Mouse (Mus musculus) macrophage (primary cell): Measurements from ENCODE around the gene Nsun2. TPM values are rescaled to one million over a fixed set of nuclear protein-coding genes. Genes with fewer than 3 reads are reported as not detected.

Source experiments
- H3K27ac ChIP-seq: fragments of 350-480 bp; formaldehyde crosslinking; 2 replicates; pipeline ENCODE4 v1.9.0; 2021
- H3K36me3 ChIP-seq: fragments of 350-480 bp; formaldehyde crosslinking; 2 replicates; pipeline ENCODE4 v1.9.0; 2021; ENCODE audit errors: inconsistent target
- H3K4me3 ChIP-seq: fragments of 350-480 bp; formaldehyde crosslinking; 2 replicates; pipeline ENCODE4 v1.9.0; 2021; ENCODE audit errors: inconsistent target
- H3K79me2 ChIP-seq: fragments of 350-480 bp; formaldehyde crosslinking; 2 replicates; pipeline ENCODE4 v1.9.0; 2021; ENCODE audit errors: inconsistent target
- WGBS: methylation state at CpG from one replicate; pipeline ENCODE4 v1.1.7; 2026; ENCODE audit warnings: inconsistent platforms; ENCODE audit not compliant: missing documents; 5-methylcytosine and 5-hydroxymethylcytosine counted together
- polyA plus RNA-seq: library from polyadenylated mRNA; stranded (reverse); fragments of 250-400 nt; gene quantifications from 3 replicates; pipeline ENCODE4 v1.2.4, GENCODE M21; 2018; ENCODE audit warnings: inconsistent platforms

The Nsun2 gene
- polyA plus RNA-seq, 1 experiment from 2014 or later, result 44.0 TPM

DNA sequence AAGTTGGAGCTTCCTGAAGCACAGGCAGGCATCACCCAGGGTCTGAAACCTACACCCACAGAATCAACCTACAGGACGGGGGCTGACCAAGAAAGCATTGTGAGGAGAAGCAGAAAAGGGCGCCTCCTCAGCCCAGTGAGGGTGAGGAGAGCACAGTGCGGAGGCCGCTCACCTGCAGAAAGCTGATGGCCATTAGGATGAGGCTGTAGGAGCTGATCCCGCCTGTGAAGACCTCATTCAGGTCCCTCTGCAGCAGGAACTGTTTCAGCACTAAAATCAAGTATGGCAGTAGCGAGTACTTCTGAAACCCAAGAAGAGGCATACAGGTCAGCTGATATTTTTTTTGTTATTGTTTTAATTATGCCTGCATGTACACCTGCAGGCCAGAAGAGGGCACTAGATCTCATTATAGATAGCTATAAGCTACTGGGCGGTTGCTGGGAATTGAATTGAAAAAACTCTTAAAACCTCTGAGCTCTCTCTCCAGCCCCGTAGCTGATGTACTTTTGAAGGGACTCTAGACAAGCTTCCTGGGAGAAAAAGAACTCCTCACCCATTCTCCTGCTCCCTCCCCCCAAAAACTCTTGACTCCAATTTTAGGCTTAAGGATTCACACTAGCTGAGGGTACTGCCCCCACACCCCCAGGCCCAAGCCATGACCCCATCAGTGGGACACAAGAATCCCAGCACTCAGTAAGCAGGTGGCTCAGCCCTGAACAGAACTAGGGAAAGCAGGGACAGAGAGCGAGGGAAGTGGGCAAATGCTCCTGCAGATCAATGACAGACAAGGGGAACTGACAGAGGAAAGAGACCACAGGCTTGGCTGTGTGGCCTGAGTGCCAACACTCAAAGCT lies 23.9 kb upstream of the Nsun2 start:
- Histone ChIP-seq H3K36me3 (peaks cover 66% of the 10 kb centered on the region), H3K79me2 (peaks cover 51% of the 10 kb centered on the region), H3K4me3 (no peak overlapping the region), H3K27ac (no peak overlapping the region)
- WGBS, result 63% methylated on average over 9 of the region's 9 CpGs

GRCm38 (mm10) chr13:69515091-69515490 lies 18.5 kb upstream of the Nsun2 start:
- peaks cover 32% of the 10 kb centered on the region for H3K36me3 ChIP-seq
- WGBS, result 100% methylated on average over 3 of the region's 3 CpGs
- no peak overlapping the region for H3K27ac ChIP-seq
- peaks cover 81% of the 10 kb centered on the region for H3K79me2 ChIP-seq
- no peak overlapping the region for H3K4me3 ChIP-seq

DNA sequence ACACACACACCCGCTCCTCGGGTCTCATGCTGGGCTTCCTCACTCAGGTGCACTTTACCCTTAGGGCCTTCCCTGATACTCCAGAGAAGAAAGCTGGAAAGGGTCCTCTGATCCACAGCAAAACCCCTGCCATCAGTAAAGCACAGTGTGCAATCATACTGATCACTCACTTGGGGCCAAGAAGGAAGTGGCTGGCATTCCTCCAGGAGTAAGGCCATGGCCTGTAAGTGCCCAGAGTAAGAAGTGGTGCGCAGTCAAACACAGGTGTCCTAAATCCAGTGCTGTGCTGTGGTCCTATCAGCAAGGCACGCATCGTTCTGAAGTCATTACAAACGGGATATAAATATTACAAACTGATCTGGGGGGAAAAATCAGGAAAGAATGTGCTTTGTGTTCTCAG lies 16.1 kb upstream of the Nsun2 start:
- no peak overlapping the region for H3K4me3 ChIP-seq
- H3K36me3 ChIP-seq, result peaks cover 23% of the 10 kb centered on the region
- H3K79me2 ChIP-seq, result peaks cover 94% of the 10 kb centered on the region
- no peak overlapping the region for H3K27ac ChIP-seq
- WGBS, result 81% methylated on average over 6 of the region's 6 CpGs

- Histone ChIP-seq H3K27ac (no peak overlapping the region), H3K4me3 (no peak overlapping the region), H3K79me2 (peaks cover 95% of the 10 kb centered on the region), H3K36me3 (peaks cover 11% of the 10 kb centered on the region; the same call in 1 of the 2 replicates)
- WGBS, result 35% methylated on average over 6 of the region's 6 CpGs
These were observed 14.4 kb upstream of the Nsun2 start for GRCm38 (mm10) chr13:69519137-69519536.

DNA sequence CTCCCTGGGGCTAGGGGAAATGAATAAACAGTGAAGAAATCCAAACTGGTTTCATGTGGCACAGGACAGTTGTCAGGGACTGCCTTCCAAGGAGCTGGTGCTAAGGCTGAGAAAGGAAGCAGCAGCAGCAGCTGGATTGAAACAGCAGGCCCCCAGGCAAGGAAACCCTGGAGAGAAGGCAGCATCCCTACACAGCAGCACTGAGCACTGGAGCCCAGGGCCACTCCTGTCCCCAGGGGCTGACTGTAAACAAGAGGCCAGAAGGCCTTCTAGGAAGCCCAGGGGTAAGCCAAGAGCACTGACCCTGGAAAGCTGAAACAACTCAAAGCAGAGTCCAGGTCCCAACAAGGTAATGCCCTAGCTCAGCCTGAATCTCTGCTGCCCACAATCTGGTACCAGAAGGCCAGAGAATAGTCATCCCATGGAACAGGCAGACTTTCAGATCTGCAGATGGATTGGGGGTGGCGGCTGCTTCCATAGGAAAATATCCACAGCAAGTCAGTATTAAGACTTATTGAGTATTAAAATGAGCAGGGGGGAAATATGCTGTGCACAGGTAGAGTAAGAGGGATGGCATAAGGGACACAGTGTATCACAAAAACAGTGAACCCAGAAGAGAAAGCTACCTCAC lies 11.3 kb upstream of the Nsun2 start:
- peaks cover 100% of the 10 kb centered on the region for H3K79me2 ChIP-seq
- 90% methylated on average over 1 of the region's 1 CpGs for WGBS
- H3K4me3 ChIP-seq, result no peak overlapping the region
- H3K27ac ChIP-seq, result no peak overlapping the region
- H3K36me3 ChIP-seq, result no peaks in the 10 kb centered on the region

GRCm38 (mm10) chr13:69523444-69524157 lies 9.9 kb upstream of the Nsun2 start:
- Histone ChIP-seq H3K79me2 (peaks cover 100% of the 10 kb centered on the region), H3K4me3 (no peak overlapping the region), H3K27ac (no peak overlapping the region), H3K36me3 (no peaks in the 10 kb centered on the region)
- WGBS, result 89% methylated on average over 14 of the region's 14 CpGs

- Histone ChIP-seq H3K79me2 (peaks cover 100% of the 10 kb centered on the region), H3K4me3 (no peak overlapping the region), H3K27ac (no peak overlapping the region), H3K36me3 (no peaks in the 10 kb centered on the region)
- WGBS, result 94% methylated on average over 2 of the region's 2 CpGs
These were observed 9.4 kb upstream of the Nsun2 start for GRCm38 (mm10) chr13:69524158-69524530.

DNA sequence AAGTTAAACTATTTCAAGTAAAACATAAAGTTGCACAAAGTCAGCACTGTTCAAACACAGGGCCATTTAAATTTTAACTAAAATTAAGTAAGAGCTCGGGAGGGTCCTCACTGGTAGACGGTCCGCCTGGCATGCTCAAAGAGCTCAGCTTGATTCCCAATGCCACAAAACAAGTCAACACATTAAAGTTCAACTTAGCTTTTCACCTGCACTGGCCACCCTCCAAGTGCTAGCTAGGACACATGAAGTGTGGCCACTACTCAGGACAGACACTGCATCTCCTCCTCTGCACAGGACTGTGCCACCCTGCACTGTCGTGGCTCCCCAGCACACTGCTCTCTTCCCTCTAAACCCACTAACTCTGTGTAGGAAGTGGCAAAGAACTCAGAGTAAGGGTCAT lies 7.7 kb upstream of the Nsun2 start:
- Histone ChIP-seq H3K79me2 (peaks cover 100% of the 10 kb centered on the region), H3K4me3 (peak overlapping the region; percentile 3; the same call in 1 of the 2 replicates), H3K36me3 (no peaks in the 10 kb centered on the region), H3K27ac (peak overlapping the region; percentile 57)
- 80% methylated on average over 4 of the region's 4 CpGs for WGBS

DNA sequence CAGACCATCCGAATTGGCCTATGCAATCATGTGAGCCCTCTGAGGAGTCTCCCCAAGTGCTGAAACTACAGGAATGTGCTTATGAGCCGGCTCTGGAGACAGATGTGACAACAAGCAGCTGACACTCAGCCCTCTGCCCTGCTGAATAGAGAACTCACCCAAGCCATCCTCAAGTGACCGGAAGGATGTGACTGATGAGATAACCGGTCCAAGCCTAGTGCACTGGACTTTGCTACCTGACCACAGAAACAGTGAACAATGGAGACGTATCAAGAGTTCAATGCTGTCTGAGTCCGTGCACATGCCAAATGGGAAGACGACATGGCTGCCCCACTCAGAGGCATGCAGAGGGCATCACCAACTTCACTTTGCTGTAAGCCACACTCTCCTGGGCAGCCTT lies 5.0 kb upstream of the Nsun2 start:
- H3K4me3 ChIP-seq, result no peak overlapping the region
- H3K27ac ChIP-seq, result no peak overlapping the region
- H3K36me3 ChIP-seq, result no peaks in the 10 kb centered on the region
- peaks cover 98% of the 10 kb centered on the region for H3K79me2 ChIP-seq
- WGBS, result 90% methylated on average over 6 of the region's 7 CpGs

- H3K27ac ChIP-seq, result no peak overlapping the region
- 96% methylated on average over 3 of the region's 3 CpGs for WGBS
- H3K79me2 ChIP-seq, result peaks cover 82% of the 10 kb centered on the region
- no peaks in the 10 kb centered on the region for H3K36me3 ChIP-seq
- no peak overlapping the region for H3K4me3 ChIP-seq
These were observed 3.4 kb upstream of the Nsun2 start for GRCm38 (mm10) chr13:69530156-69530555.

GRCm38 (mm10) chr13:69530951-69531350 lies 2.6 kb upstream of the Nsun2 start:
- Histone ChIP-seq H3K4me3 (no peak overlapping the region), H3K79me2 (peaks cover 74% of the 10 kb centered on the region), H3K27ac (no peak overlapping the region), H3K36me3 (no peaks in the 10 kb centered on the region)
- 92% methylated on average over 4 of the region's 6 CpGs for WGBS

DNA sequence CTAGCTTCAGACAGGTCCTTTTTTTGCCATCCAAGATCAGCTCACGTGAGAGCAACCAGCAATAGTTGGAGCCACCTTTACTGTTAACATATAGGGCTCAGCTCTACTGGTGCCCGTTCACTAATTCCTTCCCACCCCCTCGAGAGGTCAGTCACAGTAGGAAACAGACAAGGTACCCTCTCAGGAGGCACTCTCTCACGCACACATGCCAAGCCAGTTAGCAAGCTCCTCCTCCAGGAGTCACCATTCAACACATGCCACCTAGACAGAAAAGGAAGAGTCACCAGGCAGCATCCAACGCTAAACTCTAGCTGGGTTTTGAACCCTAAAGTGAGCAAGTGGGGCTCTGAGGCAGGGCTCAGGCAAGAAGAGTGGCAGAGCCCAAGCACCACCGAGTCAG lies 2.1 kb upstream of the Nsun2 start:
- H3K36me3 ChIP-seq, result no peaks in the 10 kb centered on the region
- H3K4me3 ChIP-seq, result peak overlapping the region; percentile 66; the same call in 1 of the 2 replicates
- H3K27ac ChIP-seq, result no peak overlapping the region
- WGBS, result 72% methylated on average over 6 of the region's 6 CpGs
- H3K79me2 ChIP-seq, result peaks cover 69% of the 10 kb centered on the region

DNA sequence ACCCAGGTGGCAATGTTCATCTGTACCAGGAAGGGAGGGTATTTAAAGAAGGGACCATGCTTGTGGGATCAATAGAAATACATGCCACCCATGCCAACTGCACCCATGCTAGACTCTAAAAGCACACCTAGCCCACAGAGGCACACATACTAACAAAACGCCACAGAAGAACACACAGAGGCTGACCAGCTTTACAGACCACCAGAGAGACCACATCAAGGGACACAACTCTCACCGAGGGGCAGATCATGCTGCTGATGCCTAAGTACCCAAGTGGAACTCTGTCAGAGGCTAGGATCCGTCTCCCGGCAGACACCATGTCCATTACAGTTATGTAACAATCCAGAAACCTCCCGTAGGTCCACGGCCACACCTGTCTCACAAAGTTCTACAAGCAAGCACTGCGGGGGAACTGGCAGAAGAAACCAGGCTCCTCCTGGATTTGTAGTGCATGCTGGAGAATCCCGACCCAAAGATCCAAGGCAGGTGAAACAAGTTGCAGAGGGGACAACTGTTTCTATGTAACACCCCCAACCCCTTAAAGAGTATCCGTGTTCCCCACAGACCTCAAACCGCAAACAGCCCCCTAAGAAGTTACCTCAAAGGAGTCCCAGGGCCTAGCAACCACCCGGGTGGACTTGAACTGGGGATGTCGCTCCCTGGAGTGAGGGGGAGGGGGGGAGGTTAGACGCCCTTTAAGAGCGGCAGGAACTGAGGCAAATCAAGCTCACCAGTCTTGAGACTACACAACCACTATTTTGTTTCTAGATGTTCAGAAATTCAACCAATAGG lies 1.2 kb upstream of the Nsun2 start:
- WGBS, result 61% methylated on average over 14 of the region's 14 CpGs
- Histone ChIP-seq H3K27ac (0 out of 2 replicates have a peak overlapping the region, but pooled peaks have one; percentile 31), H3K36me3 (no peaks in the 10 kb centered on the region), H3K79me2 (peaks cover 60% of the 10 kb centered on the region), H3K4me3 (peak overlapping the region; percentile 66)

DNA sequence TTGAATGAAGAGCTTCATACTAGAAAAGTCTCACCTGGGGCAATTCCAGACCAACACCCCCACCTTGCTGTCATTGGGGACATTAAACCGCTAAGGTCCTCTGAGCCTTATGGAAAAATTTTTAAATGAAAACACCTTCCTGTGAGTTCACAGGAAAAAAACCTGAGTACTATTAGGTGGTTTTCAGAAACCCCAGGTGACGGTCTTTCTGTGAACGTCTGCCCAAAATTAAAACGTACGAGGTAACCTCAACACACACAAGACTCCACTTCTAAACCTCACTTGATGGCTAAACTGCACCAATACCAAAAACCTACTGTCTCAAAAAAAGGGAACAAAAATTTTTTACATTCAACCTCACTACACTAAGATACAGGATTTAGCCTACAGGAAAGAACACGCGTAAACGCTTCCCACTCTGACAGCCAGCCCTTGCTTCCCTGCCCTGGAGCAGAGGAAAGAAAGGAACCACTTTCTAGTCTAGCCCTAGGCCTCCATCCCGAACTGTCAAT lies 597 bp upstream of the Nsun2 start:
- Histone ChIP-seq H3K4me3 (peak overlapping the region; percentile 66), H3K36me3 (no peaks in the 10 kb centered on the region), H3K79me2 (peaks cover 54% of the 10 kb centered on the region), H3K27ac (peak overlapping the region; percentile 31; the same call in 1 of the 2 replicates)
- WGBS, result 6% methylated on average over 9 of the region's 9 CpGs
